Mouse (Mus musculus) neural tube, embryonic 15.5 days (tissue): ENCODE measurements around the gene 6430548M08Rik. TPM values are rescaled to one million over a fixed set of nuclear protein-coding genes. Genes with fewer than 3 reads are reported as not detected.

Experiments used
- ATAC-seq: fragments of 200-750 bp; cut with Nextera tagmentation; 2 replicates; pipeline ENCODE4 v1.8.0; 2017; ENCODE audit warnings: mild to moderate bottlenecking, moderate TSS enrichment, moderate library complexity; ENCODE audit not compliant: low FRiP score
- H3K27ac ChIP-seq: fragments of 300-500 bp; sonication (generic); replicated peaks from 2 replicates; pipeline ENCODE4 v1.5.1; 2015; ENCODE audit warnings: mild to moderate bottlenecking, inconsistent platforms
- H3K27me3 ChIP-seq: fragments of 300-500 bp; sonication (generic); replicated peaks from 2 replicates; pipeline ENCODE4 v1.6.1; 2015; ENCODE audit warnings: inconsistent platforms
- H3K36me3 ChIP-seq: fragments of 300-500 bp; sonication (generic); 2 replicates; pipeline ENCODE4 v1.6.1; 2015; ENCODE audit warnings: inconsistent platforms
- H3K4me1 ChIP-seq: fragments of 300-500 bp; sonication (generic); 2 replicates; pipeline ENCODE4 v1.6.1; 2015; ENCODE audit warnings: inconsistent platforms
- H3K4me2 ChIP-seq: fragments of 300-500 bp; sonication (generic); 2 replicates; pipeline ENCODE4 v1.6.1; 2015; ENCODE audit warnings: inconsistent platforms, mild to moderate bottlenecking, moderate library complexity
- H3K4me3 ChIP-seq: fragments of 300-500 bp; sonication (generic); replicated peaks from 2 replicates; pipeline ENCODE4 v1.5.1; 2015; ENCODE audit warnings: mild to moderate bottlenecking, inconsistent platforms
- H3K9ac ChIP-seq: fragments of 300-500 bp; sonication (generic); replicated peaks from 2 replicates; pipeline ENCODE4 v1.6.1; 2015; ENCODE audit warnings: mild to moderate bottlenecking, inconsistent platforms
- H3K9me3 ChIP-seq: fragments of 300-500 bp; sonication (generic); replicated peaks from 2 replicates; pipeline ENCODE4 v1.6.1; 2016; ENCODE audit warnings: inconsistent platforms
- WGBS: fragments of 180-500 bp; shearing (Covaris S2); methylation state at CpG from one replicate; pipeline ENCODE4 v1.1.7; 2015; ENCODE audit warnings: mixed read lengths; 5-methylcytosine and 5-hydroxymethylcytosine counted together
- polyA plus RNA-seq: library from polyadenylated mRNA; unstranded; fragments of >200 nt; fragmentation: Nextera tagmentation; extraction: Ambion mirVana; gene quantifications from 2 replicates; pipeline ENCODE4 v1.2.1, GENCODE M21; 2015

Gene 6430548M08Rik
- polyA plus RNA-seq, 1 experiment from 2014 or later: 31.9 TPM

DNA sequence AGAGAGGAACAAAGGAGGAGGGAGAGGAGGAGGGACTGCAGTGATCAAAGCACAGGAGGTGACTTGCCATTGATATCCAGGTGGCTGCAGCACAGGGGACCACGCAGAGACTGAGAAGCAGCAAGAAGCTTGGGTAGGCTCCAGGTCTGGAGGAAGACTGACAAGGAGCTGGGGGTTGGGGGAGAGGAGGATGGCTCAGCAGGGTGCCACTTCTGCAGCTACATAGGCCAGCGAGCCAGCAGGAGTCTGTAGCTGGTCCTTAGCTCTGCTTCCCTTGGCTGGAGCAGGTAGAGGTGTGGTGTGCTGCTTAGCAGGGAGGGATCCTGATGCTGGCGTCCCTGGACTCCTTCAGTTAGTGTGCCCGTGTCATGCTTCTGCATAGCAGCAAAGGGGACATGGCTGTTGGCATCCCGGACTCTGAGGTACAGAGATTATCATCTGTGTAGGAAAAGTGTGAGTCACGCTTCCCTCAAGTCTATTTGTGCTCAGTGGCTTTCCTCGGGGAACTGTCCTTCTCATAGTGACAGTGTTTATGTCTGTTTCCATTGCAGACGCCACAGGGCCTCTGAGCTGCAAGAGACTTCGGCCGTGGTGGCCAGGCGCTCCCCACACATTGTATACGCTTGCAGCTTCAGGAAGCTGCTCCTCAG, 30.8 kb downstream of the 6430548M08Rik start:
- no peak overlapping the region for H3K4me3 ChIP-seq
- 52% methylated on average over 12 of the region's 12 CpGs for WGBS
- H3K9ac ChIP-seq: no peak overlapping the region
- peak overlapping the region; percentile 64 for H3K27ac ChIP-seq
- no peak overlapping the region for H3K4me2 ChIP-seq
- H3K36me3 ChIP-seq: peaks cover 15% of the 10 kb centered on the region
- H3K9me3 ChIP-seq: no peaks in the 10 kb centered on the region
- peaks cover 23% of the 10 kb centered on the region for H3K4me1 ChIP-seq
- 0 out of 2 replicates have a peak, but pooled peaks have one; percentile 29 for ATAC-seq
- H3K27me3 ChIP-seq: no peaks in the 10 kb centered on the region

DNA sequence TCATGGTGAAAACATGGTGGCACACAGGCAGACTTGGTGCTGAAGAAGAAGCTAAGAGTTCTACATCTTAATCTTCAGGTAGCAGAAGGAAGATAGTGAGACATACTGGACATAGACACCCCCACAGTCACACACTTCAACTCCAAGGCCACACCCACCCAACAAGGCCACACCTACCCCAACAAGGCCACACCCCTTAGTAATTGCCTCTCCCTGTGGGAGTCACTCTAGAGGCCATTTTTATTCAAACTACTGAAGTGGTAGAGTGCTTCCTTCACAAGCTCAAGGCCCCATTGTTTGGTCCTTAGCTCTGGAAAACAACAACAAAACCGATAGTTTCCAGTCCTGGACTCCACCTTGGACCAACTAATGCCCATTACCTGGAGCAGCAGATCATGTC, 32.1 kb downstream of the 6430548M08Rik start:
- Histone ChIP-seq H3K4me2 (no peak overlapping the region), H3K4me1 (peaks cover 20% of the 10 kb centered on the region), H3K9me3 (no peaks in the 10 kb centered on the region), H3K27ac (no peak overlapping the region), H3K4me3 (no peak overlapping the region), H3K27me3 (no peaks in the 10 kb centered on the region), H3K9ac (no peak overlapping the region), H3K36me3 (peaks cover 26% of the 10 kb centered on the region)
- no peak for ATAC-seq
- WGBS: 89% methylated on average over 1 of the region's 1 CpGs

DNA sequence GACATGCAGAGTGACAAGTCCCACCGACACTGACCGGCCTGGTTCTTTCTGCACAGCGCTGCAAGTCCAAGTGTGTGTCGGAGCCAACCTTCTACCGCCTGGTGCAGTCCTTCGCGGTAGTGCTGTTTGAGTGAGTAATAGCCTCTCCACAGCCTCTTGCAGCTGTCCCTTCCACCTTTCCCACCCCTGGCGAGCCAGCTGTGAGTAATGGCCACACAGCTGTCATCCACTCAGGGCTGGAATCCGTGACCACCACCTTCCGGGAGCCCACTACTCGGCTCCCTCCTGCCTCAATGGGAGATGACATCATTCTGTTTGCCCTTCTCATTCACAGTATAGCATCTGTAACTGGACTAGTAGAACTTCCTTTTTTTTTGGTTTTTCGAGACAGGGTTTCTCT, 36.1 kb downstream of the 6430548M08Rik start:
- no peaks in the 10 kb centered on the region for H3K9me3 ChIP-seq
- 56% methylated on average over 12 of the region's 12 CpGs for WGBS
- no peak overlapping the region for H3K4me3 ChIP-seq
- H3K4me1 ChIP-seq: peaks cover 3% of the 10 kb centered on the region
- H3K36me3 ChIP-seq: peaks cover 48% of the 10 kb centered on the region
- no peak for ATAC-seq
- H3K27me3 ChIP-seq: no peaks in the 10 kb centered on the region; the same call in 1 of the 2 replicates
- H3K4me2 ChIP-seq: no peak overlapping the region
- no peak overlapping the region for H3K27ac ChIP-seq
- H3K9ac ChIP-seq: no peak overlapping the region

DNA sequence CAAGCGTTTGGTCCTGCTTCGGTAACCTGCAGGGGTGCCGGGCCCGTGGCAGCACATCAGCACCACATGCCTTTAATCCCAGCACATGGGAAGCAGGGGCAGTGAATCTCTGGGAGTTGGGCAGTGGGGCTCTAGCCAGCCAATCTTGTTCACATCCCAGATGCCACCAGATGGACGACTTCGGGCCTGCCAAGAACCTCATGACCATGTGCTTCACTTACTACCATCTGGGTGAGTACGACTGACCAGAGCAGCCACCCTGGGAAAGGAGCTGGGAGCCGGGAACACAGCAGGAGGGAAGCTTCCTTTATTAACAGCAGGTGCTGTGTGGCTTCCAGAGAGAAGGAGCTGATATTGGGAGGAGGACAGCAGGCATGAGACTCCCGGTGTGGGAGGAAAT, 37.2 kb downstream of the 6430548M08Rik start:
- WGBS: 66% methylated on average over 9 of the region's 9 CpGs
- Histone ChIP-seq H3K4me1 (no peaks in the 10 kb centered on the region; the same call in 1 of the 2 replicates), H3K27me3 (no peaks in the 10 kb centered on the region; the same call in 1 of the 2 replicates), H3K4me3 (no peak overlapping the region), H3K9ac (no peak overlapping the region), H3K27ac (no peak overlapping the region), H3K4me2 (no peak overlapping the region), H3K9me3 (no peaks in the 10 kb centered on the region), H3K36me3 (peaks cover 45% of the 10 kb centered on the region)
- no peak for ATAC-seq

DNA sequence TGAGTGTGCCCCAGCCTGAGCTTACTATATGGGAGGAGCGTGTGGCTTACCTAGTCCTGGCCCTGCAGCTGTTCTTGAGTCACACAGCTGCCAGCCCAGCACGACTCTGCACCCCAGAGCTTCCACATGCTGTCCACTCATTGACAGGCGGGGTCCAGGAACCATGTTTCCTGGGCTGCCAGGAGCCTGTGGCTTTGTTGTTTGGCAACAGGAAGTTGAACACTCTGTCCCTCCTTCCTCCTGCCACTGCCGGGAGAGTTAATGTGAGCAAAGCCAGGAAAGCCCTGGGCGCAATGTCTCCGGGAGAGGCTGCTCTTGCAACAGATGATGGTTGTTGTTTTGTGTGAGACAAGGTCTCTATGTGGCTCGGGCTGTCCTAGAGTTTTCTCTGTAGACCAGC, 38.7 kb downstream of the 6430548M08Rik start:
- Histone ChIP-seq H3K9me3 (no peaks in the 10 kb centered on the region), H3K4me1 (no peaks in the 10 kb centered on the region; the same call in 1 of the 2 replicates), H3K36me3 (peaks cover 43% of the 10 kb centered on the region), H3K27me3 (no peaks in the 10 kb centered on the region; the same call in 1 of the 2 replicates), H3K9ac (no peak overlapping the region), H3K27ac (no peak overlapping the region), H3K4me3 (no peak overlapping the region), H3K4me2 (no peak overlapping the region)
- WGBS: 63% methylated on average over 7 of the region's 7 CpGs
- no peak for ATAC-seq

DNA sequence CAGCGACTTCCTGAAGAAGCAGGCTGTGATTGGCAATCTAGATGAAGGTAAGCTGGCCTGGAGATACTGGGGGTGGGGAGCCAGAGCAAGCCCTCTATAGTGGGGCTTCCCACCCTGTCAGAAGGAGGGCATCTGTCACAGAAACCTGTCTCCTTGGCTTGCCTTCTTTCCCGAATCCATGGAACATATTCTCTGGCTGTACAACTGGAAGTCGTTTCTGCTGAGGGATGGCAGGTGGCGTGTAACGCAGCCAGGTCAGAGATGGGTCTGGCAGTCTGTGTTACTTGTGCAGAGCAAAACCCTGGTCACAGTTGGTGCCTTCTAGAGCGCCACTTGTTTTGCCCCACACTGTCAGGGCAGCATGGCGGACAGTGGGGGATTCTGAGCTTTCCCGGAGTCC, 46.4 kb downstream of the 6430548M08Rik start:
- H3K9me3 ChIP-seq: no peaks in the 10 kb centered on the region
- no peak overlapping the region for H3K27ac ChIP-seq
- no peaks in the 10 kb centered on the region; the same call in 1 of the 2 replicates for H3K4me1 ChIP-seq
- H3K4me2 ChIP-seq: no peak overlapping the region
- H3K27me3 ChIP-seq: no peaks in the 10 kb centered on the region
- WGBS: 83% methylated on average over 8 of the region's 8 CpGs
- peaks cover 17% of the 10 kb centered on the region for H3K36me3 ChIP-seq
- no peak overlapping the region for H3K9ac ChIP-seq
- ATAC-seq: no peak
- H3K4me3 ChIP-seq: no peak overlapping the region

DNA sequence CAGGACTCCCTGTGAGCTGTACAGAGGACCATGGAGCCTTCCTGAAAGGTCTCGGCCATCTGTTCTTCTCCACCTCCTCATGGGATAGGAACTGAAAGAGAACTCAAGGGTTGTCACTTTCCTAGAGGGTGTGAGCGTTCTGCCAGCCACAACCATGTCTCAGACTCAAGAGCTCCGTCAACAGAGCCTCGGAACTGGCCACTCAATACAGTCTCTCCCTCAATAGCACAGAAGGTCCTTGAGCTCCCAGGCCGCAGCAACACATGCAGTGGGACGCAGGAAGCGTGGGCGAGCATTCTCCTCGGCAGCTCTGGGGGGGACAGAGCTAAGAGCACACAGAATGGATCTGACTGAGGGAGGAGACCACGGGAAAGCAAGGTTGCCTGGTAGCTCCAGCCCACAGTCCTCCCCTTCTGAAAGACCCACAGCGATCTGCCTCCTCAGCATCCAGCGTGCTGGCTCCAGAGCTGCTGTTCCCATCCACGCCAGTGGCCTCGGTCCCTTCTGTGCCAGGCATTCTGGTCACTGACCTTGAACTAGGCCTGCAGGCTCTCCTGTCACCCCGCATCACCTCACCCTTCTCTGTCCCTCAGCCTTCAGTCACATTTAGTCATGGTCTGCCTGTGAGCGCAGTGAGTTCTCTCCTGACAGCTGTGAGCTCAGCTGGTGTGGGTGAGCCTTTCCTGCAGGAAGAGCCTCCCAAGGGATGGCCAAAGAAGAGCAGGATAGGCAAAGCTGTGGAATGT, 47.9 kb downstream of the 6430548M08Rik start:
- Histone ChIP-seq H3K4me1 (no peaks in the 10 kb centered on the region), H3K27me3 (no peaks in the 10 kb centered on the region), H3K9me3 (no peaks in the 10 kb centered on the region), H3K9ac (no peak overlapping the region), H3K36me3 (peaks cover 10% of the 10 kb centered on the region), H3K4me2 (no peak overlapping the region), H3K4me3 (no peak overlapping the region), H3K27ac (no peak overlapping the region)
- no peak for ATAC-seq
- 81% methylated on average over 16 of the region's 16 CpGs for WGBS

DNA sequence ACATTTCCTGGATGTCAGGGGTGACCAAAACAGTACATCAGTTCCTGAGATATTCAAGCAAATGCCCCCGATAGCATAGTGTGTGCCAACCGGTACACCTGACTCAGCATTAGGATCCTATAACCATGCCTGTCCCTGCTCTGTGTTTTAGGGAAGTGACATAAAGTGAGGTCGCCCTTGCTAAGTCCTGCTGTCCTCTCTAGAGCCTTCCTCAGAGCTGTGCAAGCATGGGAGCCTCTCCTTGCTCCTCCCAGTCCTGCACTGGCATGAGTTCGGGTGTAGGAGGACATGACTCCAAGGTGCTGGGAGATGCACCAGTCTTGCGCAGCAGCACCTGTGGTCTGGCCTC, 48.4 kb downstream of the 6430548M08Rik start:
- Histone ChIP-seq H3K9ac (no peak overlapping the region), H3K4me3 (no peak overlapping the region), H3K4me2 (no peak overlapping the region), H3K27me3 (no peaks in the 10 kb centered on the region), H3K9me3 (no peaks in the 10 kb centered on the region), H3K36me3 (peaks cover 9% of the 10 kb centered on the region; the same call in 1 of the 2 replicates), H3K27ac (no peak overlapping the region), H3K4me1 (peaks cover 3% of the 10 kb centered on the region)
- WGBS: 89% methylated on average over 5 of the region's 5 CpGs
- ATAC-seq: no peak

DNA sequence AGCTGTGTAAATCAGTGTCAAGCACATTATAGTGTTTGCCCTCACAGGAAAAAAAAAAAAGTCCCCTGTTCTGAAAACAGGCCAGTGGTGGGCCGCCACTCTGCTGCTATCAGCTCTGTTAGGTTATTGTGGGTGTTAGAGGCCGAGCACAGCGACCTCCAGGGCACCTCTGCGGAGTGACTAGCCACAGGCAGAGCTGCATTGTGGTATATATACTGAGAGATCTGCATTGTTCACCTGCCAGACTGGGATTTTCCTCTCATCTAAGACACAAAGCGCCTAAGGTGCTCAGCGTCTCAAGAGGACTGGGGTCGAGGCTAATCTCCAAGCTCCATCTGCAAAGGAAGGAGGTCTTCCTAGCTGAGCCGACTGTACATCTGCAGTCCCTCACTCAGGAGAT, 49.4 kb downstream of the 6430548M08Rik start:
- ATAC-seq: no peak
- H3K4me3 ChIP-seq: no peak overlapping the region
- WGBS: 71% methylated on average over 8 of the region's 8 CpGs
- H3K27ac ChIP-seq: no peak overlapping the region
- H3K4me1 ChIP-seq: peaks cover 13% of the 10 kb centered on the region
- no peaks in the 10 kb centered on the region for H3K9me3 ChIP-seq
- peaks cover 9% of the 10 kb centered on the region; the same call in 1 of the 2 replicates for H3K36me3 ChIP-seq
- no peak overlapping the region for H3K4me2 ChIP-seq
- no peak overlapping the region for H3K9ac ChIP-seq
- no peaks in the 10 kb centered on the region for H3K27me3 ChIP-seq

DNA sequence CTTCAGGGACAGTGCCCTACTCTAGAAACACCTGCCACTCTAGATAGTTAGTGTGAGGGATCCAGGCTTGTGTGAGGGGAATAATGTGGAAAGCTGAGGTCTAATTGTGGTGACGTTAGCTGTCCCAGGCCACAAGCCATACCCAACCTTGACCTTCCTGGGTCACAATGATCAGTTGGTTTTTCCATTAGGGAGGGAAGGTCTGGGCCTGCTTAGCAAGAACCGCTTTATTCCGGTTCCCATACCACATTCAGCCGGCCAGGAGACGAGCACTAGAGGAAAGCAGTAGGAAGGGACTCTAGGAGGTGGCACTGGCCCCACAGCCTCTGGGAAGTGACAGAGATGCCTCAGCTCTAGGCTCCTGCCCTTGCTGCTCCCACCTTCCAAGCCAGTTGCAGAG, 50.1 kb downstream of the 6430548M08Rik start:
- Histone ChIP-seq H3K4me3 (no peak overlapping the region), H3K4me1 (peaks cover 16% of the 10 kb centered on the region), H3K36me3 (peaks cover 9% of the 10 kb centered on the region; the same call in 1 of the 2 replicates), H3K27me3 (no peaks in the 10 kb centered on the region), H3K9me3 (no peaks in the 10 kb centered on the region), H3K27ac (no peak overlapping the region), H3K9ac (no peak overlapping the region), H3K4me2 (no peak overlapping the region)
- ATAC-seq: no peak
- 91% methylated on average over 5 of the region's 5 CpGs for WGBS

DNA sequence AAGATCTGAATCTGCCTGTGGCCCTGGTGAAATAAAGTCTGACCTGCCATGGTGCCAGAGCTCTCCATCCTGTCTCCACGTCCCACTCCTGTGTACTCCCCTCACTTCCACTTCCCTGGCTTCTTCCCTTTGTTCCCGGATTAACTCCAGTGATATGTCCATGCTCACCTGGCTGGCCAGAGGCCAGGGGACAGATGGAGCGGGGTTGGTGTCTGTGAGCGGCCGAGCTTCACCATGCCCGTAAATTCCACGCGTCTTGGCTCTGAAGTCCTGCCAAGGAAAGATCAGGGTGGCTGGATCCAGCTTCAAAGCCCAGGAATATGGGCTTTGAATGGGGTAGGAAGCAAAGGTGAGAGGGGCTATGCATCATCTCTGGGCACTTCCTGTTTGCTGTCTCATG, 53.2 kb downstream of the 6430548M08Rik start:
- Histone ChIP-seq H3K27me3 (0 out of 2 replicates have a peak, but pooled peaks cover 4% of the 10 kb centered on the region), H3K9ac (no peak overlapping the region), H3K9me3 (no peaks in the 10 kb centered on the region), H3K36me3 (peaks cover 4% of the 10 kb centered on the region; the same call in 1 of the 2 replicates), H3K4me2 (no peak overlapping the region), H3K4me3 (no peak overlapping the region), H3K4me1 (peaks cover 16% of the 10 kb centered on the region), H3K27ac (no peak overlapping the region)
- WGBS: 72% methylated on average over 8 of the region's 8 CpGs
- ATAC-seq: no peak

DNA sequence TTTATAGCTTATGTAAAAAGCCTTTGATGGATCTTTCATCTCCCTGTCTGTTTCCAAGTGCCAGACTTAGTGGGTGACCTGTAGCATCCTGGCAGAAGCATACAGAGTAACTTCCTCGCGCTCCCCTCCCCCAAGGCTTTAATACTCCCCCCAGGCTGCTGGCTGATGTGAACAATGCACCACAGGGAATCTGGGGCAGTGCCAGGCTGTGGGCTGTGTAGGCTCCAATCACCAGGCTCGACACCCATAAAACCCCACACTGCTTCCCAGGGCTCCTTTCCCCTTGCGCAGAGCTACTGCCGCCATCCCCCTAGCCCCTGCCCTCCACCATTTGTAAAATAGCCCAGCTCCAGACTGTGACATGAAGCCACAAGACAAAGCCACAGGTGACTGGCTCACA, 53.9 kb downstream of the 6430548M08Rik start:
- 15% methylated on average over 4 of the region's 5 CpGs for WGBS
- Histone ChIP-seq H3K27me3 (0 out of 2 replicates have a peak, but pooled peaks cover 4% of the 10 kb centered on the region), H3K9ac (no peak overlapping the region), H3K36me3 (peaks cover 2% of the 10 kb centered on the region; the same call in 1 of the 2 replicates), H3K9me3 (no peaks in the 10 kb centered on the region), H3K4me2 (peak overlapping the region; percentile 26), H3K27ac (peak overlapping the region; percentile 37), H3K4me3 (no peak overlapping the region), H3K4me1 (peaks cover 16% of the 10 kb centered on the region)
- ATAC-seq: 0 out of 2 replicates have a peak, but pooled peaks have one; percentile 40
